Mouse (Mus musculus) ovary, postnatal 10 days (tissue): Measurements from ENCODE around the gene Sema3b.
"Not testable (repeated sequence)": the region's sequence is repeated elsewhere in the genome, so short reads cannot be mapped to it uniquely, and the experiment has no call there.

Experiments used
- DNase-seq: peaks from one replicate; pipeline ENCODE4 v3.0.0; 2022; ENCODE audit warnings: low spot score

The Sema3b gene

DNA sequence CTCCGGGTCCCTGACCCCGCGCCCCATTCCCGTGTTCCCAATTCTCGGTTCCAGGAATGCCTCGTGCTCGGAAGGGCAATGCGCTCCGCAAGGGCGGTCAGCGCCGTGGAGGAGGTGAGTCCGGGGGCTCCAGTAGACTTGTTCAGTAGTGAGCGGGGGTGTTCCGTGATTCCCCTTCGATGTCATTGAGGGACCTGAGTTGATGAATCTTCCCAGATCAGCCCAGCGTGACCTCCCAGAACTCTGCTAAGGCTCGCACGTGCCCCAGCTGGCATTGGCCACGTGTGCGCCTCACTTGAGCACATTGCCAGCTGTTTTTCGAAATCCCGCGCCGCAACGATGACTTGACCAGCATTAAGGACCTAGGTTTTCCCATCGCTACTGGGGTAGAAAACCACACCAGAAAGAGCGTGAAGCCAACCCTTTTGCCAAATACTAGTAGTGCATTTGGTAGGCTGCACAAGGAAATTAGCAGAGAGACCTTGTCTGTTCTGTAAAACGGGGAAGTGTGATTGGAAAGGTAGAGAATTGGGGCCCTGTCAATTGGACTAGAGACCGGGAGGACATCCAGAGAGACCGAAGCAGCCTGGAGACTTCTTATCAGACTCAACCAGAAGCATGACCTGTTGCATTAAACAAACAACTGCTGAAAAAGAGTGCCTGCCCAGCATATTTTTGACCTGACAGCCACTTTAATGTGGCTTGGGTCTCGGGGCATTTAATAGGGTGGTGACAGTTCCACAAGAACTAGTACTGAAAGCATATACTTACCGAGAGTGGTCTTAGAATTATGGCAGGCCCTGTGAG is 21.0 kb downstream of the Sema3b start:
- no peak for DNase-seq

DNA sequence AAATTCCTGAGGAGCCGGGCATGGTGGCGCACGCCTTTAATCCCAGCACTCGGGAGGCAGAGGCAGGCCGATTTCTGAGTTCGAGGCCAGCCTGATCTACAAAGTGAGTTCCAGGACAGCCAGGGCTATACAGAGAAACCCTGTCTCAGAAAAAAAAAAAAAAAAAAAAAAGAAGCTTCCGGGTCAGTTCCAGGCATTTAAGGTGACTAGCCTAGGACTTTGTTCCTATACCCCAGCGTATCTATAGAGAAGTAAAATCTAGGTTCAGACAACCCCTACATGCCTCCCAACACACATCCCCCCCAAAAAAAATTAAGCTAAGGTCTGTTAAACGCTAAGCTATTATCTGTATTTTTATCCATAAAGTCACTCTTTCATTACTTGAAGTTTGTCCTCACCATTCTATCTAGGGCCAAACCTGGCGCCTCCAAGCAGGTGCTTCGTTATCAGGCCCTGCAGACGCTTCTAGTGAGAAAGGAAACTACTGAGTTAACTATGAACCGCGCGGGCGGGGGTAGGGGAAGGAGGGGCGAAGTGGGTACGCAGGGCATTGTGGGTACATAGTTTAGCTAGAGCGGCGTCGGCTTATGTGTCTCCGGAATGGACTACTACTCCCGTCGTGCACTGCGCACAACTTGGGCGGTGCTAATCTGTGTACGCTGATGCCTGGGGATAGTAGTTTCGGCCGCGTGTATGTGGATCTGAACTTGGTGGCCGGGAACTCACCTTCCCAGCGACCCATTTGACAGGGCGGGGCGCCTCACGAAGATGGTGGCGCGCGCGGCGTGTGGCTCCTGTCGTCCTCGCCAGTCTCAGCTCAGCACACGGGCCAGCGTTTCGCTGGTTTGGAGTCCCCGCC is 21.8 kb downstream of the Sema3b start, which contains the start of gene Ifrd2:
TSS of gene Ifrd2 (plus strand) at position 669 of the 859 bp plus-strand sequence.
- DNase-seq, result peak; percentile 74

DNA sequence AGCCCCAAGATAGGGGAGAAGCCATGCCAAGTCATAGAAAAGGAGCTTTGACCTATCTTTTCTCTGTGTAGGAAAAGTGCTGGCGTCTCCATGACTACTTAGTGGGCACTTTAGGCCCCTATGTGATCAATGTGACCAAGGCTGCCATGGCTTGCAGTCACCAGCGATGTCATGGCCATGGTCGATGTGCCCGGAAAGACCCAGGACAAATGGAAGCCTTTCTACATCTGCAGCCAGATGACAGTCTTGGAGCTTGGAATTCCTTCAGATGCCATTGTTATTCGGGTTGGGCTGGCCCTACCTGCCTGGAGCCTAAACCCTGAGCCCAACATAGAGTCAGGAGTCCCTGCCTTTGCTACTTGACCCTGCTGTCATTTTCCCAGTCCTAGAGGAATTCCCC is 22.5 kb downstream of the Sema3b start:
- DNase-seq, result no peak

DNA sequence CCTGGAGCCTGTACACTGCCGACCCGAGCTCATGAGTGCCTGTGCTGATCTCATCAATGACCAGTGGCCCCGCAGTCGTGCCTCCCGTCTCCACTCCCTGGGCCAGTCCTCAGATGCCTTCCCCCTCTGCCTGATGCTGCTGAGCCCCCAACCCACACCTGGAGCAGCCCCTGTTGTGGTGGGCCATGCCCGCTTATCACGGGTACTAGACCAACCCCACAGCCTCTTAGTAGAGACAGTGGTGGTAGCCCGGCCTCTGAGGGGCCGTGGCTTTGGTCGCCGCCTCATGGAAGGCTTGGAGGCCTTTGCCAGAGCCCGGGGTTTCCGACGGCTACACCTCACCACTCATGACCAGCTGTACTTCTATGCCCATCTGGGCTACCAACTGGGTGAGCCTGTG is 25.9 kb downstream of the Sema3b start:
- DNase-seq, result no peak

DNA sequence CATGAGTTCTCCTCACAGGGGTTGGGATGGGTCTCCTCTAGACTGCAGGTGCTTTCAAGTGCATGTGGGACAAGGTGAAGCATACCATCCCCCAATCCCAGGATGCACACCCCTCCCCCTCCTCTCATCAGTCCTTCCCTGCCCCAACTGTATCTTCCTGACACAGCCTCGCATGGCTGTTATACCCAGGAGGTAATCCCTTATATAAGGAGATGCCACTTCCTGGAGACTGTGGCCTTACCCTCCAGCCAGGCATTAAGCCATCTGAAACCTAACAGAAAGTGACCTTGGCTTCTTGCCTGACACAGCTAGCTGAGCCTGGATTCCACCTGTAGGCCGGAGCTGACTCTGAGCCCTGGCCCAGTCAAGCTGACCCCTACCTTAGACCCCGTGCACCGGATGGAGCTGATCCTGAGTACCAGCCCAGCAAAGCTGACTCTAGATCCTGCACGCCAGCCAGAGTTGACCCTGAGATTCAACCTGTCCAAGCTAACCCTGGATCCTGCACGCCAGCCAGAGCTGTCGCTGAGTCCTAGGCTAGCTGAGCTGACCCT is 26.4 kb downstream of the Sema3b start:
- no peak for DNase-seq

DNA sequence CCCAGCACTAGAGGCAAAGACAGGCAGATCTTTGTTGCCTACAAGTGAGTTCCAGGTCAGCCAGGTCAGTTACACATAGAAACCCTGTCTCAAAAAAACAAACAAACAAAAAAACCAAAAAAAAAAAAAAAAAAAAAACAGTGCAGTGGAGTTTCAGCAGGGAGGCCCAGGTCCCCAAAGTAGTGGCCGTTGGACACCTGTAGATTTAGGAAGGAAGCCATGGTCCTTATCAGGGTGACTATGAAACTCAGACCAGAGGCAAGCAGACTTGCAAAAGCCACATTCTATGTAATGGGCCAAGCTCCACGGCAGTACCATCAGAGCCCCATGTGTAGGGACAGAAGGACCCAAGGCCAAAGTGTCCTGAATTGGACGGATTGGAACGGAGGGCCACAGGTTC is 27.4 kb downstream of the Sema3b start:
- no peak for DNase-seq

DNA sequence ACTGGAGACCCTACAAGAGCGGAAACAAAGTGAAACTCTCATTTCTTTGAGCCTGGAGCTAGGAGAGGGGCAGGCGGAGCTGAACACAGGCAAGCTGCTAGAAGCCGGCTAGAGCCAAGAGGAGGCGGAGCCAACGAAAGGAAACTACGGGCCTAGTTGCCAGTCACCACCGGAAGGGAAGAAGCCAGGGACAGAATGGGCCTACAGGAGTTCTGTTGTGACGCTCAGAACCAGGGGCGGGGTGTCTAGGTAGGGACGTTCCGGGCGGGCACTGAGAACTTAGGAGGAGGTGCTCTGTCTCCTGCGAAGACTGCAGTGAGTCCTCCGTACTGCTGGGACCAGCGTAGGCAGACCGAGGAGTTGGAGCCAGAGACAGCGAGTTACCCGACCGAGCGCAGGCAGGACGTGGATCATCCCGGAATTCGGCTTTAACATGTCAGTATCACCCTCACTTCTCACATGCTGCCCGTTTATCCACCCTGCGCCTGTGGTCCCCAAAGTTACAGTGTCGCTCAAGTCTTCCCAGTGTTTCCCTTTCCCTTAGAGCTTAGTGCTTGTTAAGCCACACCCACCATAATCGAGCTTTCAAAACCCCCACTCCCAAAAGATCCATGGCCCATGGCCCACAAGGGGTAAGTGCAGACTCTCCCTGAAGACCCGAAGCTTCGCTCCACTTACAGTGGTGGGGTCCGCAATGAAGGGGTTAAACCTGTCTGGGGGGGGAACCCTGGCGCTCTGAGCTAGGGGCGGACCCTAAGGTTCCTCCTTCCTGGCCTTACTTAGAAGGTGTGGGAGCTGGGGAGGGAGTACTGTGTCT is 28.3 kb downstream of the Sema3b start, which contains the start of gene Hyal3:
TSS of gene Hyal3 (plus strand) at position 318 of the 817 bp plus-strand sequence.
- DNase-seq, result peak; percentile 67

DNA sequence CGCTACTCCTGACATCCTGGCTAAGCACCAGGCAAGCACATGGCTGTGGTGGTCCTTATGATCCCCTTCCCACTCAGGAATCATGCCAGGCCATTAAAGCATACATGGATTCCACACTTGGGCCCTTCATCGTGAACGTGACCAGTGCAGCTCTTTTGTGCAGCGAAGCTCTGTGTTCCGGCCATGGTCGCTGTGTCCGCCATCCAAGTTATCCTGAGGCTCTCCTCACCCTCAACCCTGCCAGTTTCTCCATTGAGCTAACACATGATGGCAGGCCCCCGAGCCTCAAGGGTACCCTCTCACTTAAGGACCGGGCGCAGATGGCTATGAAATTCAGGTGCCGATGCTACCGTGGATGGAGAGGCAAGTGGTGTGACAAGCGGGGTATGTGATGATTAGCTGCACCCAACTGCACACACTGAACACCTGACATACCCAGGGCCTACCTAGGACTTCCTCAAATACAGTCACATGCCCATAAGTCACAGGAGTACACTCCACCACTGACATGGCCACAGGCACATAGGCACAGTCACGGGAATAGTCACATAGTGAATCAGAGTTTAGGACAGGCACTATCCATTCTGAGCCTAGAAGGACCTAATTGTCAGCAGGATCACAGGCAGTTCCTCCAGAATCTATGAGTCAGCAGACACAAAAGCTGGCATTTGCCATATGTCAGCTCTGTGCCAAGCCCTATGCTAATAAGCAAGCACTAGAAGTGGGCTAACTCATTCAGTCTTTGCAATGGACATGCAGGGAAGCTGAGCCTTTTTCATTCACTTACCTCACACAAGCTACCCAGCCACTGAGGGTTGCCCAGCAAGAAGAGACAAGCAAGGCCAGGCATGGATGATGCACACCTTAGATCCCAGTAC is 29.8 kb downstream of the Sema3b start:
- no peak for DNase-seq

DNA sequence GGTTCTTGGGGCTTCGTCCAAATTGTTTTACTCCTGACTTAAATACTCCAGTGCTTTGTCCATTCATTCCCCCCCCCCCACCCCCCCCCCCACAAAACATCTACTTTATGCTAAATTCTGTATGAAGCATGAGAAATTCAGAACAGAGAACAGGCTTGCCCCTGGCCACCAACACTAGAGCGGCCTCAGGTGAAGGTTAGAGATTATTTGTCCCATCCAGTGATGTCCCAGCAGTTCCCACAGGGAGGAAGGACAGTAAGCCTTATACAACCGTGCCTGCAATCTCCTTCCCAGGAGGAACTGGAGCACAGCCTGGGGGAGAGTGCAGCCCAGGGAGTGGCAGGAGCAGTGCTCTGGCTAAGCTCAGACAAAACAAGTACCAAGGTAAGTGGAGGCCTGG is 30.4 kb downstream of the Sema3b start, which contains the start of gene Naa80:
TSS of gene Naa80 (plus strand) at position 301 of the 400 bp plus-strand sequence.
- DNase-seq, result no peak

DNA sequence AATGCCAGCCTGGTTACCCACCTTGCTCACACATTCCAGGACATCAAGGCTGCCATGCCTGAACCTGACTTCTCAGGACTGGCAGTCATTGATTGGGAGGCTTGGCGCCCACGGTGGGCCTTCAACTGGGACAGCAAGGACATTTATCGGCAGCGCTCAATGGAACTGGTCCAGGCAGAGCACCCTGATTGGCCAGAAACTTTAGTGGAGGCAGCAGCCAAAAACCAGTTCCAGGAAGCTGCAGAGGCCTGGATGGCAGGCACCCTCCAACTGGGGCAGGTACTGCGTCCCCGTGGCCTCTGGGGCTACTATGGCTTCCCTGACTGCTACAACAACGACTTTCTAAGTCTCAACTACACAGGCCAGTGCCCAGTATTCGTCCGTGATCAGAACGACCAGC is 31.2 kb downstream of the Sema3b start:
- no peak for DNase-seq

DNA sequence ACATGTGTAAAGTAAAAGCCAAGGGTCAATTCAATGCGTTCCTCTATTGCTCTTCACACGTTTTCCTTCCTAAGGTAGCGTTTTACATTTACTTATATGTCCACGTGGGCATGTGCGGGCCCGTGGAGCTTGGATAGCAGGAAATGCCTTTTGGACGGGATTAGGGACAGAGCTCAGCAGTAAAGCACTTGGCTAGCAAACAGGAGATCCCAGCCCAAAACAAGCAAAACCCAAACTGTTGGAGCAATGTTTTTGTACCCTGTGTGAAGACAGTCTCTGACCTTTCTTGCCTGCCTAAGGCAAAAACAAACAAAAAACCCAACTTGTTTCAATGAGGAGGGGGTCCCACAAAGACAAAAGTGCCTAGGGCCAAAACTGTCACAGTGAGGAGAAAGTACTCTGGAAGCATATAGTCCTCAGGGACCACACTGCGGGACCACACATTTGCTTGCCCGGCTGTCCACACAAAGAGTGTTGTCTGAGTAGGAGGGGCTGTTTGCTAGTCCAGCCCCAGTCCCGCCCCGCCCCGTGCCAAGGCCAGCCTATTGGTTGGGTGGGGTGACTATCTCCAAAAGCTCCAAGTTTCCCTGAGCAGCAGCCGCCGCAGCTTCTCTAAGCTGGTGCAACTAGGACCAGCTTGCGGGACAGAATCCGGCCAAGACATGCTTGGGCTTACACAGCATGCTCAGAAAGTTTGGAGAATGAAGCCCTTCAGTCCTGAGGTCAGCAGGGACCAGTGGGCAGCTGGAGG is 32.5 kb downstream of the Sema3b start, which contains the start of gene Hyal1:
TSS of gene Hyal1 (plus strand) at position 571 of the 751 bp plus-strand sequence.
- no peak for DNase-seq

DNA sequence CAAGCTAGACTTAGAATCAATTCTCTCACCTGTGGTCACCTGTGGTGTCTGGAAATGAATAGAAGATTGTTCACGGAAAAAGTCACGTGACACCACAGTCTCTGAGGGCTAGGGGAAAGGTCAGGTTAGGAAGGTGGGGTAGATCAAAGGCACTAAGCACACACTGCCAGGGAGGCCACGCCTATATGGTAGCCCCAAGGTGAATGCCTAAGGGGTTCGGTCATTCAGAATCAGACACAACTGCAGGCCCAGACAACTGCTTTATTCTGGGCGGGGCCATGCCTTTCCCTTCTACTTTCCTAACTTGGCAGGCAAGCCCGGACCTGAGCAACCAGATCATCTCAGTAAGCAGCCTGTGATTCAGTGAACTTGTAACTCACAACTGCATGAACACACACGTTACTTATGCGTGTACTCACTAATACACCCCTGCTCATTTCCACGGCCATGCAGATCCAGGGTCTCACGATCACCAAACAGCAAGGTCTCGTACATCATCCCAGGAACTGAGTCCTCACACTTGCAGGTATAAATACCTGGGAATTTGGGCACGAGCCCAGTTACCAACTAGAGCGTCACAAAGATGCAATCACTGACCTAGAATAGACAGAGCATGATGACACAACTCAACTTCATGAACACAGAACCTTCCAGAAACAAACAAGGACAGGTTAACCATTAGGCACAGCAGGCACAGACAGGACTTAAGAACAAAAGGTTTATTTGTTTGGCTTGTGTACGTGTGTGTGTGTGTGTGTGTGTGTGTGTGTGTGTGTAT is 33.3 kb downstream of the Sema3b start:
- DNase-seq, result no peak

DNA sequence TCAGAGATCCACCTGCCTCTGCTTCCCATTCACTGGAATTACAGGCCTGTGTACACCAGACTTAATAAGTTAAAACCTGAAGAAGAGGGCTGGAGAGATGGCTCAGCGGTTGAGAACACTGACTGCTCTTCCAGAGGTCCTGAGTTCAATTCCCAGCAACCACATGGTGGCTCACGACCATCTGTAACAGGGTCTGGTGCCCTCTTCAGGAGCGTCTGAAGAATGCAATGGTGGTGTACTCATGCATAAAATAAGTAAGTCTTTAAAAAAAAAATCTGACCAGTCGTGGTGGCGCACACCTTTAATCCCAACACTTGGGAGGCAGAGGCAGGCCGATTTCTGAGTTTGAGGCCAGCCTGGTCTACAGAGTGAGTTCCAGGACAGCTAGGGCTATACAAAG is 35.3 kb downstream of the Sema3b start:
- DNase-seq, result not testable (repeated sequence)

DNA sequence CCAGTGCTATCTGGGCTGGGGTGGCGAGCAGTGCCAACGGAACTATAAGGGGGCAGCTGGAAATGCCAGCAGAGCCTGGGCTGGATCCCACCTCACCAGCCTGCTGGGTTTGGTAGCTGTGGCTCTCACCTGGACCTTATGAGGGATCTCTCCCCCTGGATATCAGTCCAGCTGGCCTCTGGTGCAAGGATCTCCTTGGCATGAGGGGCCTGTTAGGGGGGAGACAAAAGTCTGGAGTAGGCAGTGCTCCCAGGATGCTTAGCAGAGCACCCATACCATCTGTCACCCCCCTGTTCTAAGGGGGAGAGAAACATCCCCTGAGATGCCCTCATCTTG is 36.7 kb downstream of the Sema3b start:
- DNase-seq, result no peak

DNA sequence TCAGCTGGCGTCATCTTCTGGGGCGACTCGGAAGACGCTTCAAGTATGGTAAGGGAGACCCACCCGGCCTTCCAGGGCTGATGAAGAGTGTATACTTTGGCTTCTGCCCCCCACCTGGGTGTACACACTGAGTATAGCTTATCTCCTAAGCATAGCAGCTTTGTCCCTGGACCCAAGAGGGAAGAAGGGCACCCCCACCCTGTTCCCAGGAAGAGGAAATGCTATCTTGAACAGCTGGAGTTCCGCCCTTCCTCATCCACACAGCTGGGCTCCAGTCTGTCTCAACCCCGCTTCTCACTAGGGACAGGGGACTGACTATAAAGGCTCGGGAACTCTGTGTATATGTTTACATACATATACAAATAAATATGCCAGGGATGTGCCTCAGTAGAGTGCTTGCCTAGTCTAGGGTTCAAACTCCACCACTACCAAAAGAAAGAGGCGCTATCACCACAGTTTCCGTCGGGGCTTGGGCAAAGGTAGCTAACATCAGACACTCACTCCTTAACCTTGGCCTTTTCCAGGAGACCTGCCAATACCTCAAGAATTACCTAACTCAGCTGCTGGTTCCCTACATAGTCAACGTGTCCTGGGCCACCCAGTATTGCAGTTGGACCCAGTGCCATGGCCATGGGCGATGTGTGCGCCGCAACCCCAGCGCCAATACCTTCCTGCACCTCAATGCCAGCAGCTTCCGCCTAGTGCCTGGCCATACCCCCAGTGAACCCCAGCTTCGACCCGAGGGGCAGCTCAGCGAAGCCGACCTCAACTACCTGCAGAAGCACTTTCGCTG is 37.3 kb downstream of the Sema3b start:
- no peak for DNase-seq

DNA sequence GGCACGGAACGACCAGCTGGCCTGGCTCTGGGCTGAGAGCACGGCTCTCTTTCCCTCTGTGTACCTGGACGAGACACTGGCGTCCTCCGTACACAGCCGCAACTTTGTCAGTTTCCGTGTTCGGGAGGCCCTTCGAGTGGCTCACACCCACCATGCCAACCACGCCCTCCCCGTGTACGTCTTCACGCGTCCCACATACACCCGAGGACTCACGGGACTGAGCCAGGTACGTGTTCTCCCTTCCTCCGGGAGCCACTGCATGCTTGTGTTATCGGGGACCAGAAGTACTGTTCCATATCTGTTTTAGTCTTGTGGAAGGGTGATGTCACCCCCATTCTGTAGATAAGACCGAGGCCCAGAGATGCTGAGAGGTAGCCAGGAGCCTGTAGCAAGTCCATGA is 38.2 kb downstream of the Sema3b start:
- DNase-seq, result no peak

DNA sequence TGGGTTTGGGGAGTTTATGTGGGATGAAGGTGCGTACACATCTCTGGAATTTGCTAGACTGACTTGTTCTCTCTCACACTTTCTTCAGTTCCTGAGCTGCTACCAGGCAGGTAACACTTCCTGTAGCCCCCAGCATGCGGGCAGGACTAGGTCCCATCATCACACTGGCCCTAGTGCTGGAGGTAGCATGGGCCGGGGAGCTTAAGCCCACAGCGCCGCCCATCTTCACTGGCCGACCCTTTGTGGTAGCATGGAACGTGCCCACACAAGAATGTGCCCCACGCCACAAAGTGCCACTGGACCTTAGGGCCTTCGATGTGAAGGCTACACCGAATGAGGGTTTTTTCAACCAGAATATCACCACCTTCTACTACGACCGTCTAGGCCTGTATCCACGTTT is 39.0 kb downstream of the Sema3b start:
- no peak for DNase-seq

DNA sequence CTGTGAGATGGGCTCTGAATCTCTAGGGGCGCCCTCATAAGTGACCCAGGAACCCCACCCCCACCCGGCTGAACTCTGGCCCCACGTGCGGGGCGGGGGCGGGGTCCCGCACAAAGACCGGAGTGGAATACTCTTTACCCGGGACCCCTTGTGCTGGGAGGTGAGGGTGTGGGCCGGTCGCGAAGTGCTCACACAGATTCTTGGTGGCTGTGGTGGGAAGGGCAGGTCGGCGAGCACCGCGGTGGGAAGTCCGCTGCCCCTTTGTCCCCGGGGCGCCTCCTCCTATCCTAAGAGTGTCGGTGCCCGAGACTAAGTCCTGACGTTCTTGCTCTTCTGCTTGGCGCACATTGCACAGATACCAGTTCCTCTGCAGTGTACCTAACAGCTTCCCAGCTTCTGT is 39.8 kb downstream of the Sema3b start:
- DNase-seq, result no peak
